Mouse (Mus musculus) C2C12 (cell line): ENCODE results near the gene Dcaf5.

ENCODE experiments used
- CEBPB ChIP-seq: IDR thresholded peaks from one replicate; pipeline ENCODE4 v1.6.1; 2011; ENCODE audit warnings: low read depth, mild to moderate bottlenecking, control low read depth, moderate library complexity
- CTCF ChIP-seq: IDR thresholded peaks from one replicate; pipeline ENCODE4 v1.5.1; 2011; ENCODE audit not compliant: control insufficient read depth, insufficient read depth, insufficient read length
- MYOD1 ChIP-seq: IDR thresholded peaks from one replicate; pipeline ENCODE4 v1.6.1; 2011; ENCODE audit warnings: low read depth; ENCODE audit not compliant: control insufficient read depth, insufficient read length
- USF1 ChIP-seq: IDR thresholded peaks from one replicate; pipeline ENCODE4 v1.6.1; 2011; ENCODE audit warnings: low read depth, mild to moderate bottlenecking, control low read depth, moderate library complexity

- TF ChIP-seq CTCF (no peak), USF1 (no peak), CEBPB (no peak), MYOD1 (no peak)
Measured at GRCm38 (mm10) chr12:80298714-80299113, 137.7 kb downstream of the Dcaf5 start.
